Mouse (Mus musculus): ENCODE measurements around the gene Atp1a3. TPM values are rescaled to one million over a fixed set of nuclear protein-coding genes. Genes with fewer than 3 reads are reported as not detected.

Gene Atp1a3
- polyA plus RNA-seq (2015; fragmentation: Nextera tagmentation; extraction: Ambion mirVana) = 758 and 883 TPM in 2 replicates

DNA sequence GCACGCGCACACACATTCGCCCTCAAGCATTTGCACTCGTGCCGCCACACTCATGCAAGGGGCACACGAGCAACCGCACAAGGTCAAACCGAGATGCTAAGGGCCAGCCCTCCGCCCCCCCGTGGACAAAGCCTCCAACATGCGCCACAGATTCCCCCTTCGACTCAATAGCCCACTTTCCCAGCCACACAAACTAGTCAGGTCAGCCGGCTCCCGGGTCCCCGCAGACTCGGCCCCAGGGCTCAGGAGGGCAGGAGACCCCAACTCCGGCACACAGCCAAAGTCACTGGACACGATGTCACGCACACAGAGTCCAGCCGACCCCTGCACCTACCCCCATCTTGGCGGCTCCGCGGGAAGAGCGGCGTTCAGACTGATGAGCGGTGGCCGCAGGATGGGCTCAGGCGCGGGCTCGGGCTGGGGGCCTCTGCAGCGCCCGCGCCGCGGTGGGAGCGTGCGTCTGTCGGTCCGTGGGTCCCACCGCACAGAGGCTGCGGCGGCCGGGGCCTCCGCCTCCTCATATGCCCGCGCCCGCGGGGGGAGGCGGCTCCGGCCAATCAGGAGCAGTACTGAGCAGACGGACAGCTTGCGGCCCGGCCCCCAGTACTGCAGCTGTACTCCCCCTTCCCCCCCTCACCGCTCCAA is at the start of gene Atp1a3:
Gene Atp1a3 (minus strand): TSS at position 538 of the 645 bp plus-strand sequence.

DNA sequence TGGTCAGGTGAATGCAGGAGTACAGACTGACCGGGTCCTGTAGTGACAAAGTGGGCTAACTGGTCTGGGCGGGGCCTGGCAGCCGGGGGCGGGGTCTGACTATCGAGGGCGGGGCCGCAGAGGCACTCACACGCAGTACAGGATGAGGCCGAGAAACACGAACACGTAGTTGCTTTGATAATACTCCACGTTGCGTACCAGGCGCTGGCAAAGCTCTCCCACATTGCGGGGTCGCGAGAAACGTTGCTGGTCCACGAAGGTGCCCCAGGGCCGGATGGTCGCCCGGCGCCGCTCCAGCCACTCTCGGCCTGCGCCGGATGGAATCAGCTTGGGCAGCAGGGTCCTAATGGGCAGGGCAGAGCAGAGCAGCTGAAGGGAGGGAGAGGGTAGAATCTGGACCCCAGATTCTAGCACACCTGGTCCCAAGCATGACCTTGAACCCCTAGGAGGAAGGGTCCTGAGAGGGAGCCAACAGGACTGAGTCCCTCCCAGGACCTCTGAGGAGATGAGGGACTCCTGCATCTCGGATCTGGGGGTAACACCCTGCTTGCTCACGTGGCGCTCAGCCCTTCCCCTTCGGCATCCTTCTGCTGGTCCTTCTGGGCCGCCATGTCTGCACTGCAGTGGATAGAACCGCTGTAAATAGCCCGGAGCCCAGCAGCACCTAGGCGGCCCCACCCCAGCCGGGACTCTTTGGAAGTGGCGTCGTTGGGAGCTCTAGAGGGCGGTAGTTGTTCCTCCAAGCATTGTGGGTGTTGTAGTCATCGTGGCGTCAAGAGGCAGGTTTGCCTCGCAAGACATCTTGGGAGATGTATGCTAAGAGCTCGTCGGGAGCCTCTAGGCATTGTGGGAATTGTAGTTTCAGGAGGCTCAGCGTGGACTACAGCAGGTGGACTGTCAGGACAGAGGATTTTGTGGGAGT is 33.5 kb downstream of the Atp1a3 start, which contains the start of gene Rabac1:
Gene Rabac1 (minus strand): TSS at position 783 of the 922 bp plus-strand sequence.

DNA sequence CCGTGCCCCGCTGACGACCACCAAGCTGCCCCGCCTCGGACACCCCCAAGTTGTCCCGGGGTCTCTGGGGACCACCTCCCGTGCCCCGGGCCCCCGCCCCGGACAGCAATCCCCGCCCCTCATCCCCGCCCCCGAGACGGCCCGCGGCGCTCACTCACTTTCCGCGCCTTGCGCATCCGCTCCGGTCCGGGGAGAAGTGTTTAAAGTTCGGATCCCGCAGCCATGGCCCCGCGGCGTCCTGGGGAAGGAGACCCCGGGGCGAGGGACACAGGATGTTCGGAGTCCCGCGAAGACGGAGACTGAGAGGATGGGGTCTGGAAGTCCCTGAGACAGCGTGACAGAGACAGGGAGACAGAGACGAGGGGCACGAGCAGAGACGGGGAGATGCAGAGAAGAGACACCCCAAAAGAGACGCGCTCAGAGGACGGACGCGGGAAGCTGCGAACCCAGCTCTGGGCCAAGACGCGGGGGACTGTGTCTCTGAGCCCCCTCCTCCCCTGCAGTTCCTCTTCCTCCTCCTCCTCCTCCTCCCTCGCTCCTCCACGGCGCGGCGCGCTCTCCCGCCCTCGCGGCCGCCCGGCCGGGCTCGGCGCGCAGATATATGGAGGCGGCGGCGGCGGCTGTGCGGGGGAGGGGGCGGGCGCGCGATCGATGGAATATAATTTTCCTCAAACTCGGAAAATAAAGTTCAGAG is 61.4 kb downstream of the Atp1a3 start, which contains the start of gene Gm4881:
Gene Gm4881 (minus strand): TSS at position 238 of the 694 bp plus-strand sequence.

Small RNA genes within 50 kb of the gene (microRNA-seq; reads per million reads assigned to microRNA genes)
- gene Mir7046 (0.87 reads per million), gene Mir7047 (4.6 reads per million, percentile 10 among the genes with 10 or more reads in this experiment)

Other genes starting within 250 kb of the Atp1a3 start
- 0.17 and 0.43 TPM in 2 replicates for gene Cd177, start 245.6 kb downstream of the Atp1a3 start, polyA plus RNA-seq (2015; fragmentation: Nextera tagmentation; extraction: Ambion mirVana)
- 0.51 and 1.2 TPM in 2 replicates for gene Ceacam10, start 228.8 kb downstream of the Atp1a3 start, polyA plus RNA-seq (2015; fragmentation: Nextera tagmentation; extraction: Ambion mirVana)
- 26.8 and 32.3 TPM in 2 replicates for gene Gm9844, start 143.7 kb downstream of the Atp1a3 start, polyA plus RNA-seq (2015; fragmentation: Nextera tagmentation; extraction: Ambion mirVana)
- gene Lypd4, start 136.0 kb downstream of the Atp1a3 start, polyA plus RNA-seq (2015; fragmentation: Nextera tagmentation; extraction: Ambion mirVana) = not detected in 2 replicates
- 0.18 and 0.19 TPM in 2 replicates for gene Dmrtc2, start 135.9 kb downstream of the Atp1a3 start, polyA plus RNA-seq (2015; fragmentation: Nextera tagmentation; extraction: Ambion mirVana)
- gene Rps19, start 121.6 kb downstream of the Atp1a3 start, polyA plus RNA-seq (2015; fragmentation: Nextera tagmentation; extraction: Ambion mirVana) = 1,291 and 1,386 TPM in 2 replicates
- 0.36 and 1.2 TPM in 2 replicates for gene Cd79a, start 108.6 kb downstream of the Atp1a3 start, polyA plus RNA-seq (2015; fragmentation: Nextera tagmentation; extraction: Ambion mirVana)
- 50.7 and 62.5 TPM in 2 replicates for gene Arhgef1, start 103.0 kb downstream of the Atp1a3 start, polyA plus RNA-seq (2015; fragmentation: Nextera tagmentation; extraction: Ambion mirVana)
- 0.53 and 0.74 TPM in 2 replicates for gene Gm4881, start 61.5 kb downstream of the Atp1a3 start, polyA plus RNA-seq (2015; fragmentation: Nextera tagmentation; extraction: Ambion mirVana)
- 567 and 597 TPM in 2 replicates for gene Rabac1, start 33.2 kb downstream of the Atp1a3 start, polyA plus RNA-seq (2015; fragmentation: Nextera tagmentation; extraction: Ambion mirVana)
- gene Grik5, start 66.4 kb upstream of the Atp1a3 start, polyA plus RNA-seq (2015; fragmentation: Nextera tagmentation; extraction: Ambion mirVana) = 21.5 TPM in 2 replicates
- gene Zfp574, start 66.6 kb upstream of the Atp1a3 start, polyA plus RNA-seq (2015; fragmentation: Nextera tagmentation; extraction: Ambion mirVana) = 23.8 and 29.3 TPM in 2 replicates
- gene Pou2f2, start 173.8 kb upstream of the Atp1a3 start, polyA plus RNA-seq (2015; fragmentation: Nextera tagmentation; extraction: Ambion mirVana) = 12.8 and 15.7 TPM in 2 replicates
- gene Dedd2, start 214.7 kb upstream of the Atp1a3 start, polyA plus RNA-seq (2015; fragmentation: Nextera tagmentation; extraction: Ambion mirVana) = 17.0 and 17.9 TPM in 2 replicates
- gene Zfp526, start 215.5 kb upstream of the Atp1a3 start, polyA plus RNA-seq (2015; fragmentation: Nextera tagmentation; extraction: Ambion mirVana) = 1.2 and 1.4 TPM in 2 replicates
- 25.5 and 26.2 TPM in 2 replicates for gene Gsk3a, start 231.9 kb upstream of the Atp1a3 start, polyA plus RNA-seq (2015; fragmentation: Nextera tagmentation; extraction: Ambion mirVana)
- 4.2 and 5.1 TPM in 2 replicates for gene Erf, start 244.8 kb upstream of the Atp1a3 start, polyA plus RNA-seq (2015; fragmentation: Nextera tagmentation; extraction: Ambion mirVana)

All from neural tube, postnatal 0 days (tissue).